Mouse (Mus musculus): ENCODE results near the gene Igsf3.

Igsf3 gene

GRCm38 (mm10) chr3:101500393-101501051, 123.6 kb downstream of the Igsf3 start:
- in situ Hi-C loops (cut with MboI; ENCODE audit: low sequenced_read_pairs) = no loop called here

- in situ Hi-C loops (cut with MboI; ENCODE audit: low sequenced_read_pairs) = no loop called here
Measured at GRCm38 (mm10) chr3:101501611-101502010, 124.7 kb downstream of the Igsf3 start.

DNA sequence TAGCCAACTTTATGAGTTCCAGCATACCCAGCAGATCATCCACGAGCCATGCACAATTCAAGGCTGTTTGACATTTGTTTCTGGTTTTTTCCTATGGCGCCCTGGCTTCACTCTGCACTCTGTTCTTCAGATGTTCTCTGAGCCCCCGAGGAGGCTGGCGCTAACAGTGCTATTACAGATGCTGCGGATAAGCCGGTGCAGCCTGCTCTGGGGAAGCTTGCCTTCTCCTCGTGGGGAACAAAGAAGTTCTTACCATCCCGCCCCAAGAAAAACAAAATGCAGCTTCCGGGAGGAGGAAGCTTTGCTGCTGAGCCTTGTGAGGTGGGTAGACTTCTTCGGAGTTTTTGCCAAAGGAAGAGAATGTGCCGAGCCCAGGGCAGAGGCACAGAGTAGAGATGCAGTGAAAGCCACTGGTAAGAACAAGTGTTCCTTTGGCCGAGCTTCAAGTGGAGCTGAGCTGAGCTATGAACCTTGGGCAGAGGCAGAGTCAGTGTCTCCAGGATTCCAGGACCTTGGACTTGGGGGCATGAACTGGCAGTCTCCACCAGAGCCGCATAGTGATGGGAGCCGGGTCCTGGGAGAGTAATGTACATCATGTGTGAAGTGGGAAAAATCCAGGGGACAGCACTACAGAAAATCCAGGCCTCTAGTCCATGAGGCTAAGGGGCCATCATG, 125.3 kb downstream of the Igsf3 start:
- in situ Hi-C loops (cut with MboI; ENCODE audit: low sequenced_read_pairs) = no loop called here

- in situ Hi-C loops (cut with MboI; ENCODE audit: low sequenced_read_pairs) = no loop called here
Measured at GRCm38 (mm10) chr3:101506179-101506578, 129.3 kb downstream of the Igsf3 start.

- in situ Hi-C loops (cut with MboI; ENCODE audit: low sequenced_read_pairs) = no loop called here
Measured at GRCm38 (mm10) chr3:101506970-101507702, 130.3 kb downstream of the Igsf3 start.

- in situ Hi-C loops (cut with MboI; ENCODE audit: low sequenced_read_pairs) = no loop called here
Measured at GRCm38 (mm10) chr3:101507766-101508165, 130.9 kb downstream of the Igsf3 start.

DNA sequence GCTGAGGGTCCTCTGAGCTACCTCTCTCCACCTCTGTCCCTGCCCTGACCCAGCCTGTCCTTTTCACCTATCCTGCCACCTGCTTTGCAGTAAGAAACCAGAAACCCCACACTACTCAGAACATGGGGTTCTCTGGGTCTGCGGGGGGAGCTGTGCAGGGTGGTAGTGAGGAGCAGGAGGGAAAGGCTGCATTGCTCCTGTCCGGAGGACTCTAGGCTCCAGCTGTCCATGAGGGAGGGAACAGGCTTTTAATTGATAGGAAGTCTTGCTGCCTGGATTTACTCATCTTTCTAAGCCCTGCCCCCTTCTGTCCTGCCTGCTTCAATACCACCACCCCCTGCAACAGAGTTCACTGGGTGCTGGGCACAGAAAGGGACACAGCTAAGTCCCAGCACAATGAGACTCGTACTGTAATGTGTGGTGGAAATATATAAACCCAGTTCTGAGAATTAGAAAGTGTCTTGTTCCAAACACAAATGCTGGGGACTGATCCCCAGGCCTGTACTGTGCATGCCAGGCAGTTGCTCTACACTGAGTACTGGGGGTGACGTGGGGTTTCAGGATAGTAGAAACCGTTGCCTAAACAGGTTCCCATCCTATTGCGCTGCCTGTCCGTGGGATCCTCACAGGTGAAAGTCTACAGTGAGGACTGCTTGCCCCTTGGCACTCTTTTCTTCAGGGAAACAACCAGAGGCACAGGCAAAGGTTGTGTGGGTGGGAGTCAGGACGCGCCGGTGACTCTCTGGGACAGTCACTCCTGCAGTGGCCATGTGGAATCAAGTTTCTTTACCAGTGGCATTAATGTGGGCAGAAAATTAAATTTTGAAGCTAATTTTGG, 133.0 kb downstream of the Igsf3 start:
- in situ Hi-C loops (cut with MboI; ENCODE audit: low sequenced_read_pairs) = no loop called here

DNA sequence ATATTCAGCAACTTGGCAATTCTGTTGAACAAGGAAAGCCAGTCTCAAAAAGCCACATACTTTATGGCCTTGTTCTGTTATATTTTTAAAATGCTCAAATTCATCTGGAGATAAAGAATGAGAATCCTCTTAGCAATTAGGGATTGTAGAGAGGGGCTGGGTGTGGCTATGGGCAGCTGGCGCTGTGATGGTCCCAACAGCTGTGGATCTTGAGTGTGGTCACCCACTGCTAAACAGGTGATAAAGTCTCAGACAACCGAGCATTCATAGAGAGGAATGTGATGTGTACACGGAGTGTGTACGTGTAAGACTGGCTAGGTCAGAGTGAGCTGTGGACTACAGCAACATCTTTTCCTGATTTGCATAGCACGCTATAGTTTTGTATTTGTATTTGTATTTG, 133.7 kb downstream of the Igsf3 start:
- in situ Hi-C loops (cut with MboI; ENCODE audit: low sequenced_read_pairs) = no loop called here
